ENCODE assay signal across 9 mouse cellular contexts in the genomic region with DNA sequence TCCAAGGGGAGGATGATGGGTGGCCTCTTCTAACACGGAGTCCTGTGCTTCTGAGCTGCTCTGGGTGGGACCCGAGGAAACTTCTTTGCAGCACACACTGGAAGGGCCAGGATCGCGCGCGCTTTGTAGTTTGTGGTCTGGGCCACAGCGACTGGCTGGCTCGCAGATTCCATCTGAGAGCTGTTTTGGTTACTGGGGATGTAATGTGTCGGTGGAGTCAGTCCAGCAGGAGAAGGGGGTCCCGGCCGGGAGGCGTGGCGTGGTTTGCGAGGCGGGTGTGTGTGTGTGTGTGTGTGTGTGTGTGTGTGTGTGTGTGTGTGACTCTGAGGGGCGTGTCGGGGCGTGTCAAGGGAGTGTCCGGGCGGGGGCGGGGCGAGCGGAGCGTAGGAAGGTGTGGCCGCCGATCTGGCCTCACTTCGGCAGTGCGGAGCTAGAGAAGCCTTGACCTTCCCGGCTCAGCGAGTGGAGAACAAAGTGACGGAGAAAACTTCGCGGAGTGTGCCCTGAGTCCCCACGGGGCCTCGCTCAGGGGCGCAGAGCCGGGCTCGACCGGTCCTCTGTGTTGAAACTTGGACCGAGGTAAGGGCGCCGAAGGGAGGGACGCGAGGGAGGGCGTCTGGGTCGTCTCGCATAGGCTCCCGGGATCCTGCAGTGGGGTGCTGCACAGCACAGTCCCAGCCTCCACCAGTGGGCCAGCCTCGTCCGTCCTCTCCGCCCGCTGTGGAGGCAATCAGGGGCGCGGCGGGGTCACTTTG. TPM values are rescaled to one million over a fixed set of nuclear protein-coding genes. Genes with fewer than 3 reads are reported as not detected.
A peak's percentile ranks its signal among the peaks of the same experiment; 100 is the strongest.
DNase-seq lines count a peak whose midpoint lies in the region; ATAC-seq lines count a peak whose summit lies in the region.
"Had no signal": no experiment of that assay in that cellular context is flagged by ENCODE, and none has a peak within 500 bp of the region (broad histone marks: within the 10 kb centered on the region; RNA-seq: fewer than 3 reads in every experiment).

A gene (plus strand): TSS at position 426 of the 755 bp plus-strand sequence.

- H3K4me3 ChIP-seq in brown adipose tissue, adult 24 weeks (ENCODE audit: insufficient read depth, low read depth, low read length), result peak within 1 kb of the TSS; percentile 77
- peak within 1 kb of the TSS; percentile 69 for H3K4me3 ChIP-seq in intestine, embryonic 16.5 days (ENCODE audit: low read length)
- peak within 1 kb of the TSS; percentile 43 for H3K4me3 ChIP-seq in midbrain, embryonic 16.5 days (ENCODE audit: low read depth, low read length)

- peak; percentile 90 for ATAC-seq in intestine, embryonic 16.5 days
- ATAC-seq in midbrain, embryonic 16.5 days, result peak; percentile 79

- H3K4me2 ChIP-seq in intestine, embryonic 16.5 days (ENCODE audit: low read depth, low read length), result peak within 1 kb of the TSS; percentile 93
- peak within 1 kb of the TSS; percentile 76 for H3K4me2 ChIP-seq in midbrain, embryonic 16.5 days (ENCODE audit: low read length)

- H3K36me3 ChIP-seq in intestine, embryonic 16.5 days (ENCODE audit: control insufficient read depth, insufficient read depth, low read length), result no peaks in the 10 kb centered on the region
- H3K36me3 ChIP-seq in midbrain, embryonic 16.5 days (ENCODE audit: control insufficient read depth, insufficient read depth, low read length), result no peaks in the 10 kb centered on the region
- H3K36me3 ChIP-seq: G1E had no signal

- no peaks in the 10 kb centered on the region for H3K9me3 ChIP-seq in intestine, embryonic 16.5 days (ENCODE audit: control insufficient read depth, low read length)
- no peaks in the 10 kb centered on the region for H3K9me3 ChIP-seq in midbrain, embryonic 16.5 days (replicated peaks; ENCODE audit: control insufficient read depth, low read length, poor library complexity, severe bottlenecking)
- H3K9me3 ChIP-seq: G1E had no signal

- no peak within 1 kb of the TSS for H3K27ac ChIP-seq in brown adipose tissue, adult 24 weeks (replicated peaks; ENCODE audit: low read depth, low read length)
- no peak within 1 kb of the TSS for H3K27ac ChIP-seq in intestine, embryonic 16.5 days (ENCODE audit: low read length)
- no peak within 1 kb of the TSS for H3K27ac ChIP-seq in midbrain, embryonic 16.5 days (ENCODE audit: low read length)

- under 1% methylated on average over 55 of the region's 55 CpGs for WGBS in intestine, embryonic 16.5 days
- 0% methylated on average over 46 of the region's 55 CpGs for WGBS in midbrain, embryonic 16.5 days

- H3K9ac ChIP-seq in intestine, embryonic 16.5 days (ENCODE audit: low read depth, low read length), result peak within 1 kb of the TSS; percentile 73
- peak within 1 kb of the TSS; percentile 59 for H3K9ac ChIP-seq in midbrain, embryonic 16.5 days (ENCODE audit: low read depth, low read length)

- intact Hi-C loops in gastrocnemius, postnatal 14 days (cut with DNase I; ENCODE audit: low total_unique reads), result no loop called here

- DNase-seq in cerebellum, postnatal 10 days, result peak; percentile 60 to 68
- no peak for DNase-seq in cerebellum, adult 9-10 months
- peak; percentile 69 for DNase-seq in gastrocnemius, postnatal 14 days
- DNase-seq in liver, result peak; percentile 75
- peak; percentile 2 to 10 for DNase-seq in thymus, postnatal 36 days

- H3K27me3 ChIP-seq in intestine, embryonic 16.5 days (replicated peaks; ENCODE audit: control insufficient read depth, insufficient read depth, low read length), result no peaks in the 10 kb centered on the region
- H3K27me3 ChIP-seq in midbrain, embryonic 16.5 days (ENCODE audit: control insufficient read depth, insufficient read depth, low read depth, low read length), result peaks cover 19% of the 10 kb centered on the region

- no peaks in the 10 kb centered on the region; the same call in 1 of the 2 replicates for H3K4me1 ChIP-seq in brown adipose tissue, adult 24 weeks (ENCODE audit: control insufficient read depth, insufficient read depth, insufficient read length, low read length)
- H3K4me1 ChIP-seq in intestine, embryonic 16.5 days (ENCODE audit: control insufficient read depth, insufficient read depth, low read length), result peaks cover 8% of the 10 kb centered on the region; the same call in 1 of the 2 replicates
- peaks cover 14% of the 10 kb centered on the region for H3K4me1 ChIP-seq in midbrain, embryonic 16.5 days (ENCODE audit: control insufficient read depth, insufficient read depth, low read length)

RNA-seq across cellular contexts. Expression of the gene that starts here (rescaled TPM):
- 1.1 and 2.2 TPM in 2 replicates for polyA plus RNA-seq in brown adipose tissue, adult 24 weeks (2012; ENCODE audit: insufficient read depth, insufficient read length, missing spikeins)
- total RNA-seq in gastrocnemius, postnatal 14 days (2021), result 1 to 10 TPM; 3.1 to 3.9 TPM
- polyA plus RNA-seq in intestine, embryonic 16.5 days (2015; fragmentation: Nextera tagmentation; extraction: Ambion mirVana), result 3.1 TPM in 2 replicates
- polyA plus RNA-seq in midbrain, embryonic 16.5 days (2015; fragmentation: Nextera tagmentation; extraction: Ambion mirVana), result 4.1 and 4.7 TPM in 2 replicates
- polyA plus RNA-seq: G1E had no signal
